Mouse (Mus musculus) layer of hippocampus, adult 8-10 months (tissue): ENCODE measurements around the gene Alad. TPM values are rescaled to one million over a fixed set of nuclear protein-coding genes. Genes with fewer than 3 reads are reported as not detected.

Experiments used
- DNase-seq, 2 experiments: peaks; one replicate each; pipeline ENCODE4 v3.0.0; 2022; ENCODE audit warnings: low spot score in 2 of 2
- total RNA-seq, 4 experiments: library from RNA; stranded (reverse); gene quantifications; 2 replicates each; pipeline ENCODE4 v1.2.4; 2022

The Alad gene
- total RNA-seq, 4 experiments from 2014 or later = 28.4 to 34.6 (median 30.9) TPM

DNA sequence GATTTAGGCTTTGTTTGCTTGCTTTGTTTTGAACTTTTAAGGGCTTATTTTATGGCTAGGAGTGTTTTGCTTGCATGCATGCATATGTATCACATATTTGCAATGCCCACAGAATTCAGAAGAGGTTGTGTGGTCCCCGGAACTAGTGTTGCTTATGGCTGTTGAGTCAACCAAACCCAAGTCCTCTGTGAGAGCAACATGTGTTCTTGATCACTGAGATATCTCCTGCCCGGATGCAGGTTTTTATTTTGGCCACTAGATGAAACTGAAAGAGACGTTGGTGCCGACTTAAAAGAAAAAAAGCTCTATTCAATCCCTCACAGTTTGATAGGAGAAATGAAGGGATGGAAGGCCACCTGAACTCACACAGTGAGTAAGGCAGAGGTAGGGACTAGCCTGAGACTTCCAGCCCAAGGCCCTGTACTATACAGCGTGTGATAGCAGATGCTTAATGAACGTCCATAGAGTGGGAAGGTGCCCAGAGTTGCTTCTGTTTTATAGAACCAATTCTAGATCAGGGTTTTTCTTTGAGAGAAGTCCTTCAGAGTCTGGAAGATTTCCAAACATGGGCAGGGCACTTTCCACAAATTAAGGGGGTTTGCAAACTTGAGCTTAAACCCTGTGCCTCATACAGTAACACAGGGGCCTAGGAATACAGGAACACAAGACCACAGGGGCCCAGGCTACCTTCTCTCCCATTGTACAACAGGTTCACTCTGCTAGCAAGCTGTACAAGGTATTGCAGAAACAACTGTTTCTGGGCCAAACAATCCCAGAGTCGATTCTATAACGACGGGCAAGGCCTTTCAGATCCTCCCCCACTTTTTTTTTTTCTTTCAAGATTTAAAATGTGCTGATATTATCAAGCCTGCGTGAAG lies 1.9 kb downstream of the Alad start:
- no peak for DNase-seq

DNA sequence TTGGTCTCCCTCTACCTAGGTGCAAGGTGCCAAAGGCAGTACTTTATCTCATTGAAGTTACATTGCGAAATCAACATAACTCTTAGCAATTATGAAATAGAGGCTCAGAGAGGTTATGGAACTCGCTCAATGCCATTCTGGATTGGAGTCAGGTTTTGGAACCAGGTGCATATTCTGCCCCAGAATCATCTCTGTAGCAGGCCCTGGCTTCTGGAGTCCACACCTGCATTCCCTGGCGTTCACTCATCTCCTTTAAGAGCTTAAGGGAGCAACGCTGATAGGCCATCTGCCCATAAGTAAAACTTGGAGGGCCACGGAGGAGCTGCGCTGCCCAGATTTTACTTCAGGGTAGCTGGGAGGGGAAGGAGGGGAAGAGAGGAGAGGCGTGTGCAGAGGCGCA lies 2.7 kb downstream of the Alad start:
- DNase-seq = no peak

DNA sequence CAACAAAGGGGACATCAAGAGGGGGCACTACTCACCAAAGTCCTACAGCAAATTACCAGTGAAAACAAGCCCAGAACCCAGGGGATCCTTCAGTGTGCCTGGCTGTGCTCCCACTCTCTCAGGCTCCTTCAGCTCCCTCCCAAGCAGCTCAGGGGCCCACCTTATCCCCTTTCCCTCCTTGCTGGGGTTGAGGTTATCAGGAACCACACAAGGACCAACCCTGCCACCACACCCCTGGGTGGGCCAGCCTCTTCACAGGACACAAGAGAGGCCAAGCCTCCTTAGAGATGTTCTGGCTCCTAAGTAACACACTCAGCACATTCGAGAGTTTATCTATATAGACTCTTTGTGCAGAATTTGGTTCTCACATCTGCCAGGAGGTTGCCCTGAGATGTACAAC lies 3.1 kb downstream of the Alad start:
- no peak for DNase-seq

DNA sequence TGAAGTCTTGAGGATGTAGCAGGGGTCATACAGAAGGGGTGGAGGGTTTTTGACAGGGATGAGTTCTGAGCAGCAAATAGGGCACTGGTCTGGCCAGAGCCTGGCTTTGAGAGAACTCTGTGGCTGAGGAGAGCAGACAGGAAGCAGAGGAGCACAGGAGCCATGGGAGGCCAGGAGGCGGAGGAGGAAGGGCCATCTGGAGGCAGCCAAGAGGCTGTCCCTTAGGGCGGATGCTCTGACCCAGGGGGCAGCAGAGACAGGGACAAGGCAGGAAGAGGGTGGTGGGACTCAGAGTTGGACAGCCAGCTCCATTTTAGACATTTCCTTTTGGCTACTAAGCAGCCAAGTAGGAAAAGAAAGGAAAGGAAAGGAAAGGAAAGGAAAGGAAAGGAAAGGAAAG lies 3.6 kb downstream of the Alad start:
- no peak for DNase-seq

DNA sequence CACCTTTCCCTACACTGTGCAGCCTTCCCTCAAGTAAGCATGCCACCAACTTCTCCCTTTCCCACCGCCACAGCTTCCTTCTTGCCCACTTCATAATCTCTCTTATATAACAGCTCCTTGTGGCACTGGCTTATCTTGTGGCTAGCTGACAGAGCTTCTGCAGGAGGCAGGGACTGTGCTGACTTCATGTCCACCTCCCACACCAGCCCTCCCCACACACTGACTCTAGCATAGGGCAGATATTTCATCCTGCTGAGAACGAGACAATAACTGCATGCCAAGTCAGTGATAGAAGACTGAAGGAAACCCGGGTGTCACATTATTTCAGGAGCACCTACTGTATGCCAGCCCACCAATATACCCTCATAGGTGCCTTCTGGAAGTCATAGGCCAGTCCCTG lies 4.2 kb downstream of the Alad start:
- DNase-seq = no peak

DNA sequence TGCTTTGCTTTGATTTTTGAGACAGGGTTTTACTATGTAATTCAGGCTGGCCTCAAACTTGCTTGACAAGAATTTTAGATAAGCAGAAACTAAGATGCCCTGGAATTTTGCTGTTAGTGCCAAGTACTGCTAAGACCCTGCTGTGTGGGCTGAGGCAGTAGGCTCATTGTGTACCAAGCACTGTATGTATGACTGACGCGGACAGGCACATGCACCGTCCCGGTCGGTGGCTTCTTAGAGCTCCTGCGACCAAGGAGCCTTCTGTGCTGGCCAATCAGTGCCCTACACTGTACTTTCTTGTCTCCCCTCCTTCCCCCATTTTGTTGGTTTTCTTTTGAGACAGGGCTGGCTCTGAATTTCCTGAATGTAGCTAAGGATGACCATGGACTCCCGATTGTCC lies 4.7 kb downstream of the Alad start:
- DNase-seq = no peak

DNA sequence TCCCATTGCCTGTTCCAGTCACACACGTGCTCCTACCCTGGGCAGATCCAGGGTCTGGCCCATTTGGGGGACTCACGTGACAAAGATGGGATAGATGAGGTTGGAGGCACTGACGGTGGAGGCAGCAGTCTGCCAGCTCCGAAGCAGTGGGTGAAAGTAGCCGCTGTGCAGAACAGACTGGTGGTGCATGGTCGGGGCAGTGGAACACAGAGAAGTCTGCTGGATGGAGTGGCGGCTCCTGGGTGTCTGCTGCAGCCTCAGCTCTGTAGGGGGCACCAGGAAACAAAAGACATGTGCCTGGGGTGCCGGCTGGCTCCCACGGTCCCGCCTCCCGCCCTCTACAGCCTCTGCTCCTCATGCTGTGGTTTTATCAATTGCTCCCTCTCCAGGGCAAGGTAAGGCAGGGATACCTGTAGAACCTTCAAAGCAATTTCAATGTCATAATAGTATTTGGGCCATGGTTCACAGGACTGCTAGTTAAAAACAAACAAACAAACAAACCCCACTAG lies 5.7 kb downstream of the Alad start:
- DNase-seq = no peak

DNA sequence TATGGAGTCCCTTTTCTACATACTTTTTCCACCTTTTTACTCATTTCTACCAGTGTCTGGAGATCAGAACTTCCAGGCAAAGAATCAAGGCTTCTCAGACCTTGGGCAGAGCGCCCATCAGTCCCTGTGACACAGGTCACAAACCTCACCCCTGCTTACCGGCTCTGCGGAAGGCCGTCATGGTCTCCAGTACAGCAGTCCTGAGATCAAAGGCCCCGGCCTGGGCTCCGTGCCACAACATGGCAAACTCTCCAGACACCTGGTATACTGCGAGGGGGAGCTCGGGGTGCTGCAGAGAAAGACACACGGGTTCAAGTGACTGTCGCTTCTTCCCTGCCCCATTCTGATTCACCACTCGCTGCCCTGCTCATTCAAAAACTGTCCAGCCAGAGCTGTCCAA lies 9.8 kb downstream of the Alad start:
- DNase-seq = no peak

DNA sequence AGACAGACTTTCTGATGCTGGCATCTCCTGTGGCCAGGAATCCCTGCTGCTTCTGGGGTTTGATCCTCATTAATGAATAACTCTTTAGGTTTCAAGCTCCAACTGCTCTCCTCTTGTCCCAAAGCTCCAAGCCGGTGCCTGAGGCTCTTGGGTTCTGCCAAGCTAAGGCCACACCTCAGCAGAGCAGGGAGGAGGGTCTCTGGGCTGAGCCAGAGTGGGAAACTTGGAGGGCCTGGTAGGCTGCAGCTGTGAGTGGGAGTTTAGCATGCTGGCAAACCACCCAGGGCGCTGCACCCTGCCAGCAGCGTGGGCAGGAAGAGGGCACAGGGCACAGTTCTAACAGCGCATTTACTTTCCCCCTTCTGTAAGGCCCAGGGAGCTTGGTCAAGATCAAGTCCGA lies 10.9 kb downstream of the Alad start:
- no peak for DNase-seq

DNA sequence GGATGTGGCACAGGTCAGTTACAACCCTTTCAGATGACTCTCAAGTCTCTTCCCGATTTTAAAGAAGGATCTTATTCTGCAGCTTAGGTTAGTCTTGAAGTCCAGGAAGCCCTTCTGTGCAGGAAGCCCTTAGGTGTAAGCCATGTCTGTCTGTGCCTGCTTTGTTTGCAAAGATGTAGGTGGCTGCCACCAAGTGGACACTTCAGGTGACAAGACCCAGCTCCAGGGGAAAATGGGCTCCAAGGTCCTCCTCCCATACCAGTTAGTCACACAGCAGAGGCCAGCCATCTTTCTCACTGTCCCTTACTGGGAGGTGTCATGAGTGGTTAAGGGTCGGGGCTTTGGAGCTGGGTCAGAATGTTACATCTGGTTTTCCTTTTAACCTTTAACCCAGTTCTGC lies 12.9 kb downstream of the Alad start:
- no peak for DNase-seq

DNA sequence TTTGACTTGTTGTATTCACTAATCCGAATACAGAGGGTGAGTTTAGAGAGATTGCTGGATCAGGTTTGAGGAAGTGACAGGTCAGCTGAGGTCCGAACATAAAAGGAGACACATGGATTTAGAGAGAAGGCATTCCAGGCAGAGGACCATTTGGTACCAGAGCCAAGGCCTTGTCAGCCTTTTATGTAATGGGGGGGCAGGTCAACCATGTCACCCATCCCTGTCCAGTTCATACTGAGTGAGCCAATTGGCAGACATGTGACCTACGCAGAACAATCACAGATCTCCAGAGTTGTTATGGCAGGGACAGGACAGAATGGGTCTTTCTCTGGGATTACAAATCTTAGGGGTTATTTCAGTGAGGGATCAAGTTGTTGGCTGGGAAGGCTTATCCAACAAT lies 13.7 kb downstream of the Alad start:
- DNase-seq = no peak

DNA sequence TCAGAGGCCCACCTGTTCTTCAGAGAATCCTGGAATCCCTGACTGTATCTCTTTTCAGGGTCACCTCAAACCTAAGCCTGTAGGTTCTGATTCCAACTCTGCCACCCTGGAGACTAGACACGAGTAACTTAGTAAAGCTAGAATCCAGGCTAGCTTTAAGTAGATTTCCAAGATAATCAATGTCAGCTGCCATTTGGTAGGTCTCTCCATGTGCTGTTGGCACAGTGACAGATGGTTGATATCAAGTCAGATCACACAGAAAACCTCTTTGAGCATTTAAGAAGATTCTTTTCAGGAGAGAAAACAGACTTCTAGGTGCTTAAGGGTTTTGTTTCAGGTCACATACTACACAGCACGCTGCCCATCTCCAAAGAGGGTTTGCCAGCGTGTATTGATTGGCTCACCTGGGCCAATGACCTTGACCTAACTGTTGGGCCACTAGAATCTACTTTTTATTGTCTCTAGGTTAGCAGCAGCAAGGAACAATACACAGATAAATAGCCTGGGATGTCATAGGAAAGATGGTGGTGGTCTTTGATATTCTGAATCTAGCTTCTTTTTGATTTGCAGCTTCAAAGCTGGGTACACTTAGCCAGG lies 16.2 kb downstream of the Alad start, which contains the start of gene Hdhd3:
Hdhd3 (minus strand) TSS at position 94 of the 597 bp plus-strand sequence.
- no peak for DNase-seq

DNA sequence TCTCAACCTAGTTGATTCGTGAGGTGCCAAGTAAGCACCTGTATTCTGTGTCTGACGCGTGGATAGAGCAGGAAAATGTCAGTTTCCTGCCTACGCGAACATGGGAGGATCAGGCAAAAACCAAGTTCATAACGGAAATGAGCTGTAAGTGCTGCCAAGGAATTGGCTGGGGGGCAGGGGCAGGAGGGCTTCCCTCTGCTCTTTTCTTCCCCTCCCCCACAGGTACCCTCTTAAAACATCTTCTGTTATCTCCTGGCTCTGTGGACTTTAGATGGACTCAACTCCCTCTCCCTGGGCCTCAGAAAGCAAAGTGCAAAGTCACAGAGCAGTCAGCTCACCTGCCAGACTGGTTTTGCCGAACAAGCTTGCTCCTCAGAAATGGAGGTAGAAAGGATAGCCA lies 16.7 kb downstream of the Alad start:
- no peak for DNase-seq

DNA sequence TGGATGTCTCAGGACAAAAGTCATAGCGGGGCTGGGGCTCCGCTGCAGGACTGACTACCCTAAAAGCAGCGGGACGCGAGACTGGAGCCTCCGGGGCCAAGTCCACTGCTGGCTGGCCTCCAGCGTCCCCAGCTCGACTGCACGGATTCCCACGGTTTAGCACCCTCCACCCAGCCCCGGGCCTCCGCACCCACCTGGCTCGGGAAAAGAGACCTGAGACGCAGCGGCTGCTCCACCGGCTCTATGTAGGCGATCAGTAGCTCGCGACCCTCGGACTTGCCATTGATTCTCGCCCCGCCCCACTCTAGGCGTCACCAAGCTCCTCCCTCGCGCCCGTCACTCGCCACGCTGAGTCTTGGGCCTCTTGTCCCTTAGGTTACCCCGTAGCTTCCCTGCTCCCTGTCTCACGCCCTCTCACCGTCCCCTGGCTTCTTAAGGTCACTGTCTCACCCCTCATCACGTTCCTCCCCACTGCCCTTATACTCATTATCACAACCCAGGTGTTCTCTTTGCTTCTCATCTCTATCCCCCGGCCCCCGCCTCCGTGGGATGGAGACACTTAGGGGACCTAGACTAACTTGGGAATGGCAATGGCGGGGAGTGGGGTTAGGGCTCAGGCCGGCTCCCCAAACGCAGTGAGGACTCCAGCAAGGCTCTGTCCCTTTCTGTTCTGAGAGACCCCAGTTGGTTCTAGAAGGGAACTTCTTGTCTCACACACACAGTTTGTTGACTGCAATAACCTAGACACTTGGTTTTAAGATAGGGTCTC lies 17.6 kb downstream of the Alad start:
- DNase-seq = peak; percentile 88

DNA sequence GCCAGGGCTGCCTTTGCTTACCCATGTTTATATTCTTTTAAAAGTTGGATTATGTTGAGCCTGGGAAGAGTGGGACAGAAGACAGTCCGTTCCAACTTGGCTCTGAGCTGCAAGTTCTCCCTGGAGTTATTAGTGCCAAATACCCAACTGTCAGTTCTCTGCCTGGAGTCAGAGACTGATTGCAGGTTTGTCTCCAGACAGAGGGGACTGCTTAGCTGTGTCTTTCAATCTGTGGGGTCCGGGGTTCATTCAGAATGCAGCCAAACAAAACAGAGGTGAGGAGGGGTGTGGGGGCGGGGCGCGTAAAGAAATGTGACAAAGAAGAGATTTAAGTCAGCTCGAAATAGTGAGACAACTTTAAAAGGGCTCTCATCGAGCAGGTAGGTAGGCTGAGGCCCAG lies 18.2 kb downstream of the Alad start:
- DNase-seq = no peak

DNA sequence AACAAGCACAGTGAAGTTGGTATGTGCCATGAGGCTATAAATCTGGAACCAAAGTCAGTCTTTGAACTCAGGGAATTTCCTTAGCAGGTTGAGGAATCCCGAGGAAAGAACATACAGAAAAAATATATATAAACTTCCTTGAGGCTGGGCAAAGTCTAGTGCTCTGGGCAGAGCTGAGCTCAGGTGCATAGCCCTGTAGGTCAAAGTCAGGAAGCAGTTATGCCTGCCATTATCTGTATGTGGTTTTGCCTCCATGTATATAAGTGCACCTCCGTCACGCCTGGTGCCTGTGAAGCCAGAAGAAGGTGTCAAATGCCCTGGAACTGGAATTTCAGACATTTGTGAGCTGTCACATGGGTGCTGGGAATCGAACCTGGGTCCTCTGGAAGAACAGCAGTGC lies 18.9 kb downstream of the Alad start:
- no peak for DNase-seq

DNA sequence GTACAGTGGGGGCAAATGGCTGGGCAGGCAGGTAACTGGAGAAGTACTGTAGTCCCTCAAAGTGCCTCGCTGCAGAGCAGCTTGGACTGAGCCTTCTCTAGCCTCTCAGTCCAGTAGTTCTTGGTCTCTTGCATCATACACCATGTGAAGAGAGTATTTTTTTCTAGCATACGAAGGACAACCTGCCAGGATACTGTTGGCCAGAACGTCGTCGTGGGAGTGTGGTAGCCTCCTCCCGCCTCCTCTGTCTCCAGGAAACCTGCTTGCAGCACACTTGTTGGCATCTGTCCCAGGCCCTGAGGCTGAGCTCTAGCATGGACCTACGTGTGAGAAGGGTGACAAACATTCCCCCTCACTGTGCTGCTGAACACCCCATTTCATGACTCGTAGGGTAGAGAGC lies 22.9 kb downstream of the Alad start:
- DNase-seq = peak in 1 of 2 experiments; percentile 56

DNA sequence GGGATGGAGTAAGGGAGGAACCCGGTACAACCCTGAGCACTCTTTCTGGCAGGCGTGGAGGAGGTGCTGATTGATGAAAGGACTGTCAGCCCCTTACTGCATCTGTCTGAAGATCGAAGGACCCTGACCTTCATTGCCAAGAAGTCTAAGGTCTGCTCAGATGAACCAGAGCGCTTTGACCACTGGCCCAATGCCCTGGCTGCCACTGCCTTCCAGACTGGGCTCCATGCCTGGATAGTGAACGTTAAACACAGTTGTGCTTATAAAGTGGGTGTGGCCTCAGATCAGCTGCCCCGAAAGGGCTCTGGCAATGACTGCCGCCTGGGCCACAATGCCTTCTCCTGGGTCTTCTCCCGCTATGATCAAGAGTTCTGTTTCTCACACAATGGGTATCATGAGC lies 23.8 kb downstream of the Alad start:
- no peak for DNase-seq

DNA sequence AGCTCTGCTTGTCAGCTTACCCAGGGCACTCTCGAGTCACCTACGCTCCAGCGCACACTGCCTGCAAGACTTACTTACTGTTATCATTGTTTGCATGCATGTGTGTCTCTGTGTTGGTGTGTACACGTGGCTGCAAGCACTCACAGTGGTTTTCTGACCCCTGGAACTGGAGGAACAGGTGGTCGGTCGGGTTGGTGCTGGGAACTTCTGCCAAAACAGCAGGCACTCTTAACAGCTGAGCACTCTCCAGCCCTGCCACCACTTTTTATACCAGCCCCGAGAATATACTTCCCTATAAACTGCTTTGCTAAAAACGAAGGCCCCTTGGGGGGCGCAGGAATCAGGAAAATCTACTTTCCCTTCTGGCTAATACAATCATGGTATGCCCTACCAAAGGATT lies 25.5 kb downstream of the Alad start:
- no peak for DNase-seq

DNA sequence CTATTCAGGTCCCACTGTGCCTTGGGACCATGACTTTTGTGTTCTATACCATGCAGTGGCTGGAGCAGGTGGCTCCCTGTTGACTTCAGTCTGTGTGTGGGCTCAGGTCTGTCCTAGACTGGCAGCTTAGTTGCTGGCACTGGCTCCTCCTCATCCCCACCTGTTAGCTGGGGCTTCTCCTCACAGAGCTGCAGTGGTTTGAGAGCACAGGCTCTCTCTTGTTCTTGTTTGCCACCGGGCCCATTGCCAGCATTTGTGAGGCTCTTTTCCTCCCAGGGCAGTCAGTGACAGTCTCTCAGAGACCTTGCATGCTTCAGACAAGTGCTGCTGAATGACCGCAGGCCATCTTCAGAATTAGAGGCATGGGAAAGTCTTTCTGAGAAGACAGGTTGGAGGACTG lies 27.0 kb downstream of the Alad start:
- no peak for DNase-seq

DNA sequence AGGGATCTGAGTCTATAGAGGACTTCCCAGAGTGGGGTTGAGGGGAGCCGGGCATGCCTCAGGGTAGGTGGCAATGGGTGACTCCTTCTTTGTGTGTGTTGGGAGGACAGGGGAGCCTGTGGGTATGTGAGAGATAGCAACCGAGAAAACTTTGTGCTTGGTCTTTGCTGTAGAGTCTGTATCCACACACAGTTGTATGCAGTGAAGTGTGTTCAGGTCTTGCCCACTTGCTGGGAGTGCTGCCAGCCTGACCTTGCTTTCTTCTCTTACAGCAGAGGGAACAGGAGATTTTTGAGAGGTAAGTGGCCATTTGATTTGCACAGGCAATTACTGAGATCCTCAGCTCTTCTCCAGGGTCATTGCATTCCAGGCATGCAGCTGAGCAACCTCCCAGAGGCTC lies 31.8 kb downstream of the Alad start:
- no peak for DNase-seq

DNA sequence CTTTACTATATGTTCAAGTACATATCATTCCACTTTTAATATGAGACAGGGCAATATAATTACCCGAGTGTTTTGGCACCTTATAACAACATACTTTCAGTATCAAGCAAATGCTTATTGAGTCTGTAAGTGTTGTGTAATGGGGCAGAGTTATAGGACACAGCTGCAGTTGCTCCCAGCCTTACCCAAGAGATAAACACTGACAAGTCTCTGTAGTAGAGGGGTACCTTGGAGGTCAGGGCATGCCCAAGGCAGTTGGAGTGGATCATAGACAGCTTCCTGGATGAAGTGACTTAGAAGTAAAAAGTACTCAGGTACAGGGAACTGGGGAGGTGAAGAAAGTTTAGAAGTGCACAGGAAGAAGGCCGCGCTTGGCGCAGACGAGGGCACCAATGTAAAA lies 32.5 kb downstream of the Alad start:
- no peak for DNase-seq
